1 mouse cellular context compared by ENCODE assay signal in genomic region chr7:5085512-5085911, GRCm38 (mm10).
TF ChIP-seq lines count a peak whose summit lies in the region.

No protein-coding gene starts in this region.

TF ChIP-seq in CH12.LX, 34 proteins besides CTCF, POLR2A, EP300 and RAD21 (continued from another document):
- TF ChIP-seq USF2 (conservative IDR thresholded peaks at IDR 0.05; ENCODE audit: low read depth, low read length) (no peak), UBTF (IDR thresholded peaks at IDR 0.05; ENCODE audit: low read depth, low read length) (no peak), POLR2AphosphoS2 (IDR thresholded peaks at IDR 0.05; ENCODE audit: low read depth, low read length) (no peak), IRF4 (IDR thresholded peaks at IDR 0.05; ENCODE audit: low read depth, low read length) (no peak), MAZ (IDR thresholded peaks at IDR 0.05; ENCODE audit: low read depth, low read length) (no peak), NELFE (IDR thresholded peaks at IDR 0.05; ENCODE audit: low read depth, low read length) (no peak), MXI1 (IDR thresholded peaks at IDR 0.05; ENCODE audit: low read depth, low read length) (no peak), HCFC1 (IDR thresholded peaks at IDR 0.05; ENCODE audit: low read depth, low read length) (no peak), MAFK (IDR thresholded peaks at IDR 0.05; ENCODE audit: insufficient replicate concordance, low read length) (no peak)
